Mouse (Mus musculus) forelimb bud, embryonic 11.5 days (tissue): ENCODE results near the gene Zfp219.

Source experiments
- DNase-seq: peaks from one replicate; pipeline ENCODE4 v3.0.0-alpha.2; 2012; ENCODE audit warnings: low read depth, low spot score

The Zfp219 gene

DNA sequence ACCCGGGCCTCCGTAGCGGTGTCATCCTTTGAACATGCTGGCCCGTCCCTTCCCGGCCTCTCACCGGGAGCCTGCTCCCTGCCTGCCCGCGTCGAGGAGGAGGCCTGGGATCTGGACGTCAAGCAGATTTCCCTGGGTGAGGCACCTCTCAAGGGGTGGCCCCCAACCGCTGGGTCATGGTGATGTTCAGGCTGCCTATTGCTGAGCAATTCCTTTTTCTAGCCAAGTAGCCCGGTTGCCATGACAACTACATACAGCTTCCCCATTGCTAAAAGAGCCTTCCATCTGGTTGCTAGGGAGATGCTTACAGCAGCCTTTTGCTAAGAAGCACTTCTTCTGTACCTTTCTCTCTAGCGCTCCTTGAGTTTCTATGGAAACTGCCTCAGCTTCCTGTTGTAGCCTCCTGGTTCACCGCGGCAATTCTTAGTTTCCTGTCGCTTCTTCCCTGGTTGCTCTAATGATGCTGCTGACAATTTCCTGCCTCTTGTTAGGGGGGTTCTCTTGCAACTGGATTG is 16.5 kb downstream of the Zfp219 start:
- no peak for DNase-seq

DNA sequence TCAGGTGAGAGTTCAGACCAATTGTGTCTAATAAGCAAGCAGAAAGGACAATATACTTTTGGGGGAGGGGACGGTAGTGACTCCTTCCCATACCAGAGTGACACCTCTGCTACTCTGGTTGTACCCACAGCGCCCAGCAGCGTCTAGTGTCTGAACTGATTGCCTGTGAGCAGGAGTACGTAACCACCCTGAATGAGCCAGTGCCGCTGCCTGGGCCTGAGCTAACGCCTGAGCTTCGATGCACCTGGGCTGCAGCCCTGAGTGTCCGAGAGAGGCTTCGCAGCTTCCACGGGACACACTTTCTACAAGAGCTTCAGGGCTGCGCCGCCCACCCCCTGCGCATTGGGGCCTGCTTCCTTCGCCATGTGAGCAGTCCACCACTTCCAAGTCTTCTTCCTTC is 23.1 kb downstream of the Zfp219 start:
- DNase-seq, result no peak

DNA sequence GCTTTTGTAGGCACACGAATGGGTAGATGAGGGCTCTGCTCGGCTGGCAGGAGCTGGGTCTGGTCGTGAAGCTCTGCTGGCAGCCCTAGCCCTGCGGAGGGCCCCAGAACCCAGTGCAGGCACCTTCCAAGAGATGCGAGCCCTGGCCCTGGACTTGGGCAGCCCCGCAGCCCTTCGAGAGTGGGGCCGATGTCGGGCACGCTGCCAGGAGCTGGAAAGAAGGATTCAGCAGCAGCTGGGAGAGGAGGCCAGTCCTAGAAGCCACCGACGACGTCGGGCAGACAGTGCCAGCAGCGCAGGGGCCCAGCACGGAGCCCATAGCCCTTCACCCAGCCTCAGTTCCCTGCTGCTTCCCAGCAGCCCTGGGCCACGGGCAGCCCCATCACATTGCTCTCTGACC is 23.7 kb downstream of the Zfp219 start:
- no peak for DNase-seq

DNA sequence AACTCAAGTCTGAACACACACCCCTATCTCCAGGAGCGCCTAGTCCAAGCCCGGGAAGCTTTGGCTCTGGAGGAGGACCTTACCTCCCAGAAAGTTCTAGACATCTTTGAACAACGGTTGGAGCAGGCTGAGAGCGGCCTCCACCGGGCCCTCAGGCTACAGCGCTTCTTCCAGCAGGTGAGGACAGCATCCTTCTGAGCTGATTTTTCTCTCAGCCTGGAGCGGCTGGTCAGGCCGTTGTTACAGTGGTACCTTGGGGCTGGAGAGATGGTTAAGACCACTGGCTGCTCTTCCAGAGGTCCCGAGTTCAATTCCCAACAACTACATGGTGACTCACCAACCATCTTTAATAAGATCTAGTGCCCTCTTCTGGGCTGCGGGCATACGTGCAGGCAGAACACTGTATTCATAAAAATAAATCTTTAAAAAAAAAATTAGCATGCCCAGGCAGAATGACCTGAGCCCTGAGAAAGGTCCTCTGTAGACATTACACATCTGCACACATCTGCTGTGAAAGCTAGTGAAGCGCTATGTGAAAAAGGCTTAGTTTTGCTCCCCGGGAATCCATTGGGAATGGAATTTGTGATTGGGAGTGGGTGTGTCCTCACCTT is 24.2 kb downstream of the Zfp219 start:
- no peak for DNase-seq

DNA sequence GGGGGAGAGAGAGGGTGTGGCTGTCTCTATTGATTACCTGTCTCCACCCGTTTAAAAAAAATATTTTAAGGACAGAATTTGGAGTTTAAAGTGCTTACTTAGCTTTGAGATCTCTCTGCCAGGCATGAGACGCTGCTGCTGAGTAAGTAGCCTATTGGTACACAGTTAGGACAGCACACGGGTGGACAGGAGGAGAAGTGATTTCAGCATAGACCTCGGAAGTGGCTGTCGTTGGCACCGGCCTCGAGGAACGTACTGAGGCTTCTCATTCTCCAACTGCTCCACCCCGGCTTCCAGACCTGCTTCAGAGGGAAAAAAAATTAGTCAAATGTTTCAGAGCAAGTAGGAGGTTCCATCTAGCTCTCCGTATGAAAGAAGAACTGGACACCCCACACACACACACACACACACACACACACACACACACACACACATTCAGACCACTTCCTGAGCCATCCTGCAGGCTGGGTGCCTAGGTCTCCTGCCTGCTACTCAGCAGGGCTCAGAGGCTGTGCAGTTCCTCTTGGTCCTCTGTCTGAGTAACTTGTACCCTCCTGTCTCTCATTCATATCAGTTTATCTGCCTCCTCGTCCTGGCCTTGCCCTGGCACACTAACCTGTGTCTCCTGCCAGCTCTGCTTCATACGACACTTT is 25.2 kb downstream of the Zfp219 start:
- no peak for DNase-seq

GRCm38 (mm10) chr14:51994453-51994852 is 26.1 kb downstream of the Zfp219 start:
- DNase-seq, result no peak

GRCm38 (mm10) chr14:51989461-51989970 is 31.0 kb downstream of the Zfp219 start:
- DNase-seq, result no peak

DNA sequence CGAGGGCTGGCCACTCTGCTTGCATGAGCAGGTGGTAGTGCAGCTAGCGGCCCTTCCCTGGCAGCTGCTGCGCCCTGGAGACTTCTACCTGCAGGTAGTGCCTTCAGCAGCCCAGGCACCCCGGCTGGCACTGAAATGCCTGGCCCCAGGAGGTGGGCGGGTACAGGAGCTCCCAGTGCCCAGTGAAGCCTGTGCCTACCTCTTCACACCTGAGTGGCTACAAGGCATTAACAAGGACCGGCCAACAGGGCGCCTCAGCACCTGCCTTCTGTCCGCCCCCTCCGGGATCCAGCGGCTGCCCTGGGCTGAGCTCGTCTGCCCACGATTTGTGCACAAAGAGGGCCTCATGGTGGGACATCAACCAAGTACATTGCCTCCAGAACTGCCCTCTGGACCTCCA is 31.8 kb downstream of the Zfp219 start:
- no peak for DNase-seq

DNA sequence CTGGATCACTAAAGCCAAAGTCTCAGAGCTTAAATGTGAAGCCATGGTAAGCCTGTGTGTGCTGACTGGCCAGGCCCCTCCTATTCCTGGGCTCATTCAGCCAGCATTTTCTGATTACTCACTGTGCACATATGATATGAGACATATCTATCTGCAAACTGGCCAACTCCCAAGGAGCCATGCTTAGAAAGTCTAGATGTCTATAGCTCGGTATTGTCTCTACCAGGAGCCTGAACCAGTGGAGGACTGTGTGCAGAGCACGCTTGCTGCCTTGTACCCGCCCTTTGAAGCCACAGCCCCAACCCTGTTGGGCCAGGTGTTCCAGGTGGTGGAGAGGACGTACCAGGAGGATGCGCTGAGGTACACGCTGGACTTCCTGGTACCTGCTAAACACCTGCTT is 33.4 kb downstream of the Zfp219 start:
- DNase-seq, result no peak

GRCm38 (mm10) chr14:51986153-51986505 is 34.4 kb downstream of the Zfp219 start:
- no peak for DNase-seq

DNA sequence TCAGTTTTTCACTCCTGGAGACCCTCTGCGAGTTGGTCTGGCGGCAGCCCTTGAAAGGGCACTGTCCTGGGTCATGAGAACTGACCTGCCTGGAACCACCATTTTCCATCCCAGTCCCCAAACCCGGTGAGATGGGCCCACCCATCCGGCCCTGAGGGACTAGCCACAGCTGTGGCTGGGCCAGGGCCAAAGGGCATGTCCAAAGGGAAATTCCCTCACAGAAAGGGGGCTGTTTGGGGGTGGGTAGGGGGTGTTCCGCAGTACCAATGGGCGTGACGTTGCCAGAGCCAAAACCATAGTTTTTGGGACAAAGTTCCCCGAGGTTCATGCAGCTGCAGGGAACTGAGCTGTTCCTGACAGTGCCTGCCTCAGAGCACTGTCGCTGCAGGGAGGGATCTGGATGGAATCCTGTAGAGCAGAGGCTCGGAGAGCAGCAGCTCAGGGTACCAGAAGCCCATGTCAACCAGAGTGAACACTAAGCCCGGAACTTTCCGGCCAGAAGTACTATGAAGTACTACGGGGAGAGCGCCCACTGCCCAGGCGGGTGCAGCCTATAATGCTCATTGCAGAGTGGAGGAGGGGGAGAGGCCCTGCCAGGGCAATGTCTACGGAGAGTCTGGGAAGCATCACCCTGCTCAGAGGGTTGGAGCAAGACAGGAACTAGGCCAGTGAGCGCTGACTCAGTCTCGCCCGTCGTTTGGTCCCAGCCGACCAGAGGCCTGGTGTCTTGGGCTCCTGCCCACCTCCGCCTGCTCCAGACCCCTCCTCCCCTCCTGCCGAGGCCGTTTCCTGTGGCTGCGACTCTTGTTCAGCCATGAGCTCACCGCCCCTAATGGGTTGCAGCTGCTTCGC is 35.0 kb downstream of the Zfp219 start:
- peak; percentile 90 for DNase-seq

GRCm38 (mm10) chr14:51984247-51985231 is 36.0 kb downstream of the Zfp219 start, which contains the start of gene Arhgef40:
TSS of gene Arhgef40 (plus strand) at chr14:51984719.
- DNase-seq, result peak; percentile 72

DNA sequence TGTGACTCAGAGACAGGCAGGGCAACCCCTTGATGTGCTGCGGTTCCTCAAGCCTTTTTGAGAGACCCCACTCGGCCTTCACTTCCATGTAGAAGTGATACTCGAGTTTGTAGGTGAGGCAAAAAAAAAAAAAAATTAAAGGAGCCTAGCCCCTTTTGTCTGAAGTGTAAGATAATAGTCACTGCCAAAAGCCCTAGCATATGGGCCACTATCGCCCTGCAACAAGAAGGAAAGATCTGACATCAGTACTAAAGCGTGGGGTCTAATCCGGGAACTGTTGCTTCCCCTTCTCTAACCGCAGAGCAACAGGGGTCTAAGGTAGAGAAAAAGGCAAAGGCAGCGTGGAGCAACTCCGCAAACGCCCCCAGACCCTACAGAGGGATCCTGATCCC is 36.7 kb downstream of the Zfp219 start:
- DNase-seq, result no peak

- no peak for DNase-seq
Observed at GRCm38 (mm10) chr14:51983251-51983650, 37.3 kb downstream of the Zfp219 start.

GRCm38 (mm10) chr14:51979252-51979651 is 41.3 kb downstream of the Zfp219 start:
- DNase-seq, result no peak

GRCm38 (mm10) chr14:51967400-51967799 is 53.1 kb downstream of the Zfp219 start:
- DNase-seq, result no peak

- no peak for DNase-seq
Observed at GRCm38 (mm10) chr14:51960316-51960715, 60.2 kb downstream of the Zfp219 start.
